ENCODE assay signal across 22 mouse cellular contexts in genomic region chr3:149324088-149324487, GRCm38 (mm10).
"Had no signal": no experiment of that assay in that cellular context is flagged by ENCODE, and none has a peak within 500 bp of the region (broad histone marks: within the 10 kb centered on the region; RNA-seq: fewer than 3 reads in every experiment).

No protein-coding gene starts in this region.

- H3K4me2 ChIP-seq: lung, embryonic 15.5 days; midbrain, embryonic 12.5 days; neural tube, embryonic 13.5 days; neural tube, embryonic 15.5 days had no signal

- H3K36me3 ChIP-seq: lung, embryonic 15.5 days; midbrain, embryonic 12.5 days; neural tube, embryonic 13.5 days; neural tube, embryonic 15.5 days had no signal

- DNase-seq: liver, postnatal 0 days; lung, adult 2 months; lung, postnatal 14 days; lung, postnatal 36 days; midbrain, embryonic 14.5 days; retina, postnatal 1 day; right cerebral cortex, adult 18-20 months; right cerebral cortex, postnatal 25 days; right cerebral cortex, postnatal 4 days; spleen, adult 18-20 months; thymus, adult 18-20 months; thymus, postnatal 14 days; thymus, postnatal 36 days had no signal

- H3K9ac ChIP-seq: liver, postnatal 0 days; lung, embryonic 15.5 days; midbrain, embryonic 12.5 days; neural tube, embryonic 13.5 days; neural tube, embryonic 15.5 days had no signal

- H3K4me3 ChIP-seq: lung, embryonic 15.5 days; megakaryocyte, embryonic 14.5 days; midbrain, embryonic 12.5 days; myocyte; neural tube, embryonic 13.5 days; neural tube, embryonic 15.5 days had no signal

- ATAC-seq: liver, postnatal 0 days; lung, postnatal 0 days; midbrain, embryonic 16.5 days had no signal

- H3K9me3 ChIP-seq: lung, embryonic 15.5 days; midbrain, embryonic 12.5 days; neural tube, embryonic 13.5 days; neural tube, embryonic 15.5 days had no signal

- H3K4me1 ChIP-seq: megakaryocyte, embryonic 14.5 days; neural tube, embryonic 13.5 days; neural tube, embryonic 15.5 days had no signal

- H3K27ac ChIP-seq: lung, embryonic 15.5 days; macrophage; midbrain, embryonic 12.5 days; neural tube, embryonic 13.5 days; neural tube, embryonic 15.5 days had no signal

- H3K27me3 ChIP-seq: lung, embryonic 15.5 days; megakaryocyte, embryonic 14.5 days; midbrain, embryonic 12.5 days; neural tube, embryonic 13.5 days; neural tube, embryonic 15.5 days had no signal
